Mouse (Mus musculus): ENCODE results near the gene Rad9b.
"Not testable (repeated sequence)": the region's sequence is repeated elsewhere in the genome, so short reads cannot be mapped to it uniquely, and the experiment has no call there.

The Rad9b gene

DNA sequence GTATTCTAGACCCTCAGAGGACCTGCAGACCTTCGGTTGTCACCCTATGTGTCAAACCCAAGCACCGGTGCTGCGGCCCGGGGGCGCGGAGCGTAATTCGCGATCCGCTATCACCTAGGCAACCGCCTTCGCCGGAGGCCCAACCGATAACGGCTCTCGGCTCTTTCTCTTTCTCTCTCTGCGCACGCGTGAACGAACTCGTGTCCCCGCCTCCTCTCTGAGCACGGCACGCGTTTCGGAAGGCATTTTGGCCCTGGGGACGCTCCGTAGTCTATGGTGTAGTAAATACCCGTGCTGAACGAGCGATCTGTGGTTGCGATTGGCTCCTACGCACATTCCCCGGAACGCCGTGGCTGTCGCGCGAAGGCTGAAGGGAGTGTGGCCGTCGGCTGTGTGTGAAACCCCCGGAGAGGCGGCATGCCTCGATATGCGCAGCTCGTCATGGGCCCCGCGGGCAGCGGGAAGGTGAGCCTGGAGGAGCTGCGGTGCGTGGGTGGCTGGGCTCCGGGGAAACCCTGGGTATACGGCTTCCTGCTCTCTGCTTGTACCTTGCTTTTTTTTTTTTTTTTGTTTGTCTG lies 18.2 kb upstream of the Rad9b start, which contains the start of gene Fam216a:
Gene Fam216a (minus strand): TSS at position 173 of the 578 bp plus-strand sequence.
- peak; percentile 91 to 94 for DNase-seq (ENCODE audit: low read depth in 1 of 2, low spot score in 2 of 2)

GRCm38 (mm10) chr5:122371591-122372191 lies 17.7 kb upstream of the Rad9b start, which contains the start of gene Gpn3:
TSS of gene Gpn3 (plus strand) at chr5:122371876.
- no peak for DNase-seq (ENCODE audit: low read depth in 1 of 2, low spot score in 2 of 2)

GRCm38 (mm10) chr5:122354492-122355067 lies 547 bp upstream of the Rad9b start:
- DNase-seq (ENCODE audit: low read depth in 1 of 2, low spot score in 2 of 2) = no peak

DNA sequence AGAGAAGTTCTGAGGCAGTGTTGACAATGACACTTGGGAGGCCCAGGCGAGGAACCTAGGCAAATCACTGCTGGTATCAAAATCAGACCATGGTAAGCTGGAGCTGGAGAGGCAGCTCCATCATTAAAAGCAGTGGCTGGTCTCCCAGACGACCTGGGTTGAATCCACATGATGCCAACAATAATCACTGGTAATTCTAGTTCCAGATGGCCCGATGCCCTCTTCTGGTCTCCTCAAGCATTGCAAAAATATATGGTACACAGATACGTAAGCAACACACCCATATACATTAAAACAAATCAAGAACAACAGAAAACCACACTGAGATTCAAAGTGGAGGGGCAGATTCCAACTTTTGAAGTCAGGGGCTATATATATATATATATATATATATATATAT lies 8.3 kb downstream of the Rad9b start:
- no peak for DNase-seq (ENCODE audit: low read depth in 1 of 2, low spot score in 2 of 2)

DNA sequence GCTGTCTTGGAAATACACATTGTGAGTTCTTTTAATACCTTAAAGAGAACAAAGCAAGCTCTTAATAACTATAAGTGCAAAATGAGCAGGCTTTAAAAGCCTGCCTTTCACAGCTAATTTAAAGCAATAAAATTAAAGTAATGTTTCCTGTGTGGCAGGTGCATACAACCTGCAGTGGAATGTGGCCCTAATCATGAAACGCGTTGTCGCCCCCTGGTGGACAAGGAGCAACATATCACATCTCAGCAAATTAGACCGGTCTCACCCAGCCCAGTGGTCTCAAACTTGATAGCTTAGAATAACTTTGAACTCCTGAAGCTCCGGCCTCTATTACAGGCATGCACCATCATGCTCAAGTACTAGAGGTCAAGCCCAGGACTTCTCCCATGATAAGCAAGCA lies 9.8 kb downstream of the Rad9b start:
- DNase-seq (ENCODE audit: low read depth in 1 of 2, low spot score in 2 of 2) = peak in 1 of 2 experiments; percentile 51

DNA sequence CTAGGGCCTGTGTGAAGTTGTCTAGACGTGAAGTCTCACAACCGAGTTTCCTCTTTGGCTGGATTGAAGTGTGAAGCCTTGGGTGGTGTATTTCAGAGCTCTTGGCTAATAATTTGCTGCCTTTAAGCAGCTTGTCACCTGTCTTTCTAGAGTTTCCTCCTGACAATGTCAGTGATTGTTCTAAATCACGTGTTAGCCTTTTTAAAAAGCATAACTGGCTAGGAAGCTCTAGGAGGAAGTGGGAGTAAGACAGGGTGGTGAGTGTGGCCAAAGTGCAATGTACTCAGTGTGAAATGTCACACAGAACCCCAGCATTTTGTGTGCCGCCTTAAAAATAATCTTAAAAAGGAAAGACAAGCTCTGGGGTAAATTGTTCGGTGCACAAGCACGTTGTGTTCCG lies 10.3 kb downstream of the Rad9b start:
- peak in 1 of 2 experiments; percentile 31 for DNase-seq (ENCODE audit: low read depth in 1 of 2, low spot score in 2 of 2)

DNA sequence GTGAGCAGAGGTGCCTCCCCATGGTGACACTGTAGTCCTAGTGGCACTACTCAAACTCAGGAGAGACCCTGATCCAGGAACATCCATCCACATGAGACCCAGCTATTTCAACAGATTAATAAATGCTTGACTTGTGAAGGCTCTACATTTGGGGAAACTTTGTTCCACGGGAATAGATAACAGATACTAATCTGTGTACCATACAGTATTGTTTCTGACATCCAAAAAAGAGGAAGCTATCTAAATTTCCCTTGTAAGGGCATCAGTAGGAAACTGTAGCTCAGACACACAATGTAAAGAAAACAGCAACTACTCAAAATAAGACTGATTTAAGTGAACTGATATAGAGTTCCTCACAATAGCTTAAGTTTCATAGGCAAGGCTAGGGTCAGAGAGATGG lies 11.2 kb downstream of the Rad9b start:
- no peak for DNase-seq (ENCODE audit: low read depth in 1 of 2, low spot score in 2 of 2)

- no peak for DNase-seq (ENCODE audit: low read depth in 1 of 2, low spot score in 2 of 2)
Observed at GRCm38 (mm10) chr5:122336554-122337294, 17.3 kb downstream of the Rad9b start.

- DNase-seq (ENCODE audit: low read depth in 1 of 2, low spot score in 2 of 2) = no peak
Observed at GRCm38 (mm10) chr5:122334682-122335081, 19.4 kb downstream of the Rad9b start.

- DNase-seq (ENCODE audit: low read depth in 1 of 2, low spot score in 2 of 2) = no peak
Observed at GRCm38 (mm10) chr5:122330269-122330668, 23.8 kb downstream of the Rad9b start.

- DNase-seq (ENCODE audit: low read depth in 1 of 2, low spot score in 2 of 2) = no peak
Observed at GRCm38 (mm10) chr5:122327283-122327682, 26.8 kb downstream of the Rad9b start.

DNA sequence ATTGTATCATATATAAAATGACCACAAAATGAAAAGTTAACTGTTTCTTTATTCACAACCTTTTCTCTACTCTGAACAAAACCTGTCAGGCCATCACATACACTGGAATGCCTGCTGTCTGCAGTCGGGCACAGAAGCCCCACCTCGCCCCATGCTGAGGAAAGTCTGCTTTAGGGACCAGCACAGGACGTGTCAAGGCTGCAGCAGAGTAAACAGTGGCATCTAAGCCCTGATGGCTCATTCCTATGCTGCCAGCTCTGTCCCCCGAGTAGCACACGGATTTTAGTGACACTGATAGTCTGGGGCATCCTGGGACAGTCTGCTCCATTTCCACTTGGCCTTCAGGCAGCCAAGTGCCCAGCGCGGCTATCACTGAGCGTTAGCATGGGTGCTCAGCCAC lies 28.6 kb downstream of the Rad9b start:
- DNase-seq (ENCODE audit: low read depth in 1 of 2, low spot score in 2 of 2) = no peak

- no peak for DNase-seq (ENCODE audit: low read depth in 1 of 2, low spot score in 2 of 2)
Observed at GRCm38 (mm10) chr5:122324608-122325431, 29.2 kb downstream of the Rad9b start.

DNA sequence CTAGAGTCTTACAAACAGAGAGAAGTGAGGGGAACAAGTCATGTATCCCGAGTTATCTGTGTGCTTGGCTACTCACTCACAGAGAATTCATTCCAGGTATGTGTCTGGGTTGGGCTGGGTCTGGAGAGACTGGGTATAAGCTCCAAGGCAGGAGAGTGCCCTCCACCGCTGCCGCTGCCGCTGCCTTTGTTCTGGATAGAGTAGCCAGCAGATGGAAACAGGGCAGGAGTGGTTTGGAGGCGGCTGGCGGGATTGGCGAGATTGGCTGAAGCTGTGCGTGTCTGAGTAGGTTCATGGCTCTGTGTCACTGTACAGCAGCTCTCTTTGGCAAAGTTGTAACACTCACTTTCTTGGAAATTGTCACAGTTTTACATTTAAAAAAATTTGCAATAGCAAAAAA lies 30.5 kb downstream of the Rad9b start:
- DNase-seq (ENCODE audit: low read depth in 1 of 2, low spot score in 2 of 2) = no peak

DNA sequence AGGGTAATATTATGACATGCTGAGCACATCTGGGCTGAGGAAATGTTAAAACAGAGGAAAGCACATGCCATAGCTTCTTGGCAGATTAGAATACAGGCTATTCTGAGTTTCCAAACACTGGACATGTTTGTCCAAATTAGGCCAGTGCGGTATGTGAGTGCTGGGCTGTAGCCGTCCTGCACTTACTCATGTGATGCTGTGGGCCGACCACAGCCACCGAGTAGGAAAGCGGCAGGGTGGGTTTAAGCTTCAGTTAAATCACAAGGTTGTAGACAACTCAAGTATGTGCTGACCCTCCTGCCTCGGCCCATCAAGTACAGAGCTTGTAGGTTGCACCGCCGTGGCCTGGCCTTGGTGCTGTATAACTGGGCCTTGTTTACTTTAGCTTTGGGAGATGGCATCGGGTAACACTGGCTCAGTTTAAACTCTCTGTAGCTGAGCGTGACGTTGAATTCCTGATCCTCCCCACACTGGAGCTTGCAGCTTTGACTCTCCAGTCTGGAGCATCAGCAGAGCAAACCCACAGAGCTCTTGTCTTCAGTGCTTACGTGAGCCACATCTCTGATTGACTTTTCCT lies 33.7 kb downstream of the Rad9b start:
- no peak for DNase-seq (ENCODE audit: low read depth in 1 of 2, low spot score in 2 of 2)

- no peak for DNase-seq (ENCODE audit: low read depth in 1 of 2, low spot score in 2 of 2)
Observed at GRCm38 (mm10) chr5:122319474-122320204, 34.4 kb downstream of the Rad9b start.

GRCm38 (mm10) chr5:122318976-122319375 lies 35.1 kb downstream of the Rad9b start:
- DNase-seq (ENCODE audit: low read depth in 1 of 2, low spot score in 2 of 2) = not testable (repeated sequence)

DNA sequence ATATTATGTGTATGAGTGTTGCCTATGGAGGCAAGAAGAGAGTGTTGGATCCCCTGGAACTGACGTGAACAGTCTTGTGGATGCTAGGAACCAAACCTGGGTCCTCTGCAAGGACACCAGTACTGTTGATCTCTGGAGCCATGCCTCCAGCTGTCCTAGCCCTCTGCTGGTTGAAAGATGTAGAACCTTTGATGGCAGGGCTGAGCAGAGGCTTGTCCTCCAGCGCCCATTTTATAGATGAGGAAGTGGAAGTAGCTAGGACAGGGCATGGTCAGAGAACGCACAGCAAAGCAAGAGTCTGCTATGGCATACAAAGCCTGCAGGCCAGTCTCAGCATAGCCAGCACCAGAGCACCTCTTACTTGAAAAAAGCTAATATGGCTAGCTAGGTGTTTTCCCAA lies 35.9 kb downstream of the Rad9b start:
- peak; percentile 66 to 69 for DNase-seq (ENCODE audit: low read depth in 1 of 2, low spot score in 2 of 2)

DNA sequence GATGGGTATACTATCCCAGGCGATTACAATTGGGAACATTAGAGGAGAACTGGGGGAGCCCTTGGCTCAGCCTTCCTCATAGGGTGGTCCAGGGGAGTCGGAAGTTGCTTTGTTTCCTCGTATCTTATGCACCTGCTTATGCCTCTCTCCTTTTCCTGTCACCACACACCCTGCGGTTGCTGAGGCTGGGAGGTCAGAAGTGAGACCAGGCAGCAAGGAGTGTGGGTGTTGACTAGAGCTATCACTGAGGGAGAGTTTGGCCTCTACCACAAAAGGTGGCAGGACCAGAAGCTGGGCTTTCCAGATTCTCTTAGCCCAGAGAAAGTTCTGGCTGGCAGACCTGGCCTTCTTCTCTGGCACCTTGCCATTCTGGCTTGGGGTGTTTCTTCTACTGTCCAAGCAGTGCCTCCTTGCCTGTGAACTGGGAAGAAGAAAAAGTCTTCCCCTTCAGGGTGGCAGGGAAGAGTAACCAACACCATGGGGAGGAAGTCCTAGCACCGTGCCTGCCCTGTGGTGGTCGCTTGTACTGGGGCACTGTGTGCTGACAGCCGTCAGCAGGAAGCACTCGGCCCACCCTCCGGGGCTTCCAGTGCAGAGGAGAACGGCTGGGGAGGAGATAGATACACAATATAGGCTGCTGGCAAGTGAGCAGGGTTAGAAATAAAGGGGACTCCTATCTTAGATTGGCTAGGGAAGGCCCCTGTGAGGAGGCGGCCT lies 36.5 kb downstream of the Rad9b start:
- DNase-seq (ENCODE audit: low read depth in 1 of 2, low spot score in 2 of 2) = no peak

Data from monocyte, adult 2 months (primary cell).